Mouse (Mus musculus): ENCODE data around the gene Mta3.
"Not testable (repeated sequence)": the region's sequence is repeated elsewhere in the genome, so short reads cannot be mapped to it uniquely, and the experiment has no call there.

Mta3 gene

GRCm38 (mm10) chr17:83847100-83847499 is 141.1 kb downstream of the Mta3 start:
- in situ Hi-C loops (cut with MboI; ENCODE audit: low sequenced_read_pairs) = no loop called here

DNA sequence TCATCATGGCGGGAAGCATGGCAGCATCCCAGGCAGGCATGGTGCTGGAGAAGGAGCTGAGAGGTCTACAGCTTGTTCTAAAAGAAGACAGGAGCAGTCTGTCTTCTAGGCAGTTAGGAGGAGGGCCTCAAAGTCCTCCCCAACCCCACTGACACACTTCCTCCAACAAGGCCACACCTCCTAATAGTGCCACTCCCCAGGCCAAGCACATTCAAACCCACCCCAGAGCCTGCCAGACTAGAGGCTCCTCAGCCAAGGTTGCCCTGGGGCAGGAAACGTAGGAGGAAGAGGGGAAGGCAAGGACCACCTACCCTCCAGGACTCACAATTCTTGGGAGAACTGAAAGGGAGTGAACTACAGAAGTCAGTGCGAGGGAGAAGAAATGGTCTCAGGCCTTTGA is 141.9 kb downstream of the Mta3 start, which contains the start of gene Haao:
Gene Haao, minus strand, starts transcription at position 149 of the 400 bp plus-strand sequence.
- in situ Hi-C loops (cut with MboI; ENCODE audit: low sequenced_read_pairs) = no loop called here

DNA sequence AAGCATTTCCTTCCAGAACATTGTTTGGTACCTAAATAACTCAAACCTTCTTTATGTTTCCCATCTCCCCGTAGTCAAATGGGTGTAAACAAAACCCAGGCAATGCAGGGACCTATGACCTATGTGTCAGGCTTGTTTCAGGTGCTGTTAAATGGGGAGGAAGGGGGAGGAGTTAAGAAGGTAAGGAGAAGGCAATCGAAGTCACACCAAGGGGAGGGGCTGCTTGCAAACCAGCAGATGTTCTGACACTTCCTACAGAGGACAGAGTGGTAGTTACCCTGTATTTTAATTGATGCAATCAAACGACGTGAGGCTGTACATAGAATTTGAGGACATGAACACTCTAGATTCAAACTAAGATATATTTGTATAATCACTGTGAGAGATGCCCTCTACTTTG is 142.5 kb downstream of the Mta3 start:
- in situ Hi-C loops (cut with MboI; ENCODE audit: low sequenced_read_pairs) = no loop called here

GRCm38 (mm10) chr17:83849081-83849675 is 143.2 kb downstream of the Mta3 start:
- in situ Hi-C loops (cut with MboI; ENCODE audit: low sequenced_read_pairs) = no loop called here

GRCm38 (mm10) chr17:83849717-83850116 is 143.8 kb downstream of the Mta3 start:
- in situ Hi-C loops (cut with MboI; ENCODE audit: low sequenced_read_pairs) = loop anchor here (10.0 kb wide), 2 partner anchors 205 to 575 kb away; no protein-coding TSS in a partner anchor

DNA sequence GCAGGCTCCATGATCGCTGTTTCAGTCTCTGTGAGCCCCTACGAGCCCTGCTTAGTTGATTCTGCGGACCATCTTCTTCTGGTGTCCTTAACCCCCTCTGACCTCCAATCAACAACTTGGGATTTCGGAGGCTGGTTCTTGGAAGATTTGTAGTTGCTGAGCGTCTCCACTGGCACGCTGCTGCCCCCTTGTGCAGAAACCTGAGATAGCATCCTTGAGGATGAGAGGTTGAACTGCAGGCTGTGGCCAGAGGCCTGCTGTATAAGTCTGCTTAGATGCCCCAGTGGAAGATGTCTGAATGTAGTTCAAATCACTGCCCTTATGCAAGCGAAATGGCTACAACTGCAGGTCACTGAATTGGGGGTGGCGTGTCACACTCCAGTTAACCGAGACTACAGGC is 144.5 kb downstream of the Mta3 start:
- in situ Hi-C loops (cut with MboI; ENCODE audit: low sequenced_read_pairs) = loop anchor here (10.0 kb wide), 2 partner anchors 206 to 576 kb away; no protein-coding TSS in a partner anchor

DNA sequence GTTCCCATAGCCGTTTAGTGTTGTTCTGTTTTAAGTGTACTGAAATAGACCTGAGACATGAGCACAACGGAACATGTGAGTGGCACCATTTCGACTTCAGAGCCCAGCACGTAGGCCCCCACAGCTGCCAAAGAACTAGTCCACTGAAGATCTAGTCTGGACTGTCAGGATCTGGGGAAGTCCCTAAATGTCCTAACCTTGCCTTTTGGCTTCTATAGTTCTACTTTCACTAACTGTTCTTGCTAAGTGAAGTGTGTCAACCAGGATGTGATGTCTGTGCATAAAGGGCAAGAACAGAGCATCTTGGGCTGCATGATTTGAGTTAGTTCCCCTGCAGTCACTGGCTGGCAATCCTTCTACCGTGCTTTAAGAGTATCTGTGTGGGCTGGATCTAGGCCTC is 144.9 kb downstream of the Mta3 start:
- in situ Hi-C loops (cut with MboI; ENCODE audit: low sequenced_read_pairs) = loop anchor here (10.0 kb wide), 2 partner anchors 206 to 576 kb away; no protein-coding TSS in a partner anchor

GRCm38 (mm10) chr17:83853831-83854230 is 147.9 kb downstream of the Mta3 start:
- in situ Hi-C loops (cut with MboI; ENCODE audit: low sequenced_read_pairs) = loop anchor here (10.0 kb wide), 2 partner anchors 209 to 579 kb away; no protein-coding TSS in a partner anchor

DNA sequence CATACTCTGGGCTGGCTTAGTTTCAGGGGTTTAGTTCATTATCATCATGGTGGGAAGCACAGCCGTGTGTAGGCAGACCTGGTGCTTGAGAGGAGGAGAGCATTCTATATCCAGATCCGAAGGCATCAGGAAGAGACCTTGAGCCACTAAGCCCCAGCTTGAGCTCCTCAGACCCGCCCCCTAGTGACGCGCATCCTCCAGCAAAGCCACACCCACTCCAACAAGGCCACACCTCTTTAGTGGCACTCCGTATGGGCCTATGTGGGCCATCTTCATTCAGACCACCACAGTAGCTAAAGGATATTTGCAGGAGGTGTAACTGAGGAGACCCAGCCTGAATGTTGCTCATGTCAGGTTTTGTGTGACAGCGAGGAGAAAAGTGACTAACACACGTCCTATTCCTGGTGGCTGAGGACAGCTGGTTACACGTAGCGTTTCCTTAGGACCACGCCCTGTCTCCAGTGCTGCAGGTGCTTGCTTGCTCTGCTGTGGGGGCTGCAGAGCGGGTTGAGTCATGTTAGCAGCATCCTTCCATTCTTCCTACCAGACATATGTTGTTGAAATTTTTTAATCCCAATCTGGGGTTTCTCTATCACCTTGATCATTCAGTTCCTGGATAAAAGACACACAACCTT is 148.4 kb downstream of the Mta3 start:
- in situ Hi-C loops (cut with MboI; ENCODE audit: low sequenced_read_pairs) = loop anchor here (10.0 kb wide), 2 partner anchors 210 to 580 kb away; no protein-coding TSS in a partner anchor

DNA sequence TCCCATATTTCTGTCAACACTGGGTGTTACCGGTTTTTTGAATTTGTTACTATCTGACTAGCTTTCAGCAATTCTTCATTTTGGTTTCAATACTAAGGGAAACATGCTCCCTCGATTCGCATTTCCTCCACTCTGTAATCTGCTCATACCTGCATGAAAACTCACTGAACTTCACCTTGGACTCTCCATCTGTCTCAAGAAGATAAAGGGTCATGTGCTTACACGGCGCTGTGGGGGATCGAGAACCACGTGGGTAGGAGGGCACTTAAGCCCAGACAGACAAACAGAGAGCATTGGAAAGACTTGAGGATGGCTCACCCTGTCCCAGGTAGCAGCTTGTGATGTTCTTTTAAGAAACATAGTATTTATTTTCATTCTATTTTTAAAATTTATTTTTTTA is 152.4 kb downstream of the Mta3 start:
- in situ Hi-C loops (cut with MboI; ENCODE audit: low sequenced_read_pairs) = loop anchor here (10.0 kb wide), 2 partner anchors 214 to 584 kb away; no protein-coding TSS in a partner anchor

DNA sequence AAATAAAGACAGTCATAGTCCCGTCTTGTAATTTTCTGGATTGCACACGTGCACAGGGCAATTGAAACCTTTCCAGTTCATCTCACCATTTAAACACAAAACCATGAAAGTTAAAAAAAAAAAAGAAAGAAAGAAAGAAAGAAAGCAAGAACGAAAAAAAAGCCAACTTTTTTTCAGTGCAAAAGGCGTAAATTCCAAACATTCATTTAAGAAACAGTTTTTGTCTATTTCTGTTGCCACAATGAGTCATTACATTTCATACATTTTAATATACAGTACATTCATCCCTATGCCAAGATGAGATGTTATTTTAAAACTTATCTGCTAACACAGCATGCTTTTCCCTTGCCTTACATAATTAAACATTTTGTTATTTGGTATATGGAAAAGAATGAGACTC is 153.7 kb downstream of the Mta3 start:
- in situ Hi-C loops (cut with MboI; ENCODE audit: low sequenced_read_pairs) = loop anchor here (10.0 kb wide), 2 partner anchors 215 to 585 kb away; no protein-coding TSS in a partner anchor

- in situ Hi-C loops (cut with MboI; ENCODE audit: low sequenced_read_pairs) = no loop called here
Measured at GRCm38 (mm10) chr17:83860224-83860623, 154.3 kb downstream of the Mta3 start.

- in situ Hi-C loops (cut with MboI; ENCODE audit: low sequenced_read_pairs) = not testable (repeated sequence)
Measured at GRCm38 (mm10) chr17:83860968-83861367, 155.0 kb downstream of the Mta3 start.

- in situ Hi-C loops (cut with MboI; ENCODE audit: low sequenced_read_pairs) = no loop called here
Measured at GRCm38 (mm10) chr17:83861444-83862133, 155.6 kb downstream of the Mta3 start.

GRCm38 (mm10) chr17:83862134-83862881 is 156.3 kb downstream of the Mta3 start:
- in situ Hi-C loops (cut with MboI; ENCODE audit: low sequenced_read_pairs) = no loop called here

DNA sequence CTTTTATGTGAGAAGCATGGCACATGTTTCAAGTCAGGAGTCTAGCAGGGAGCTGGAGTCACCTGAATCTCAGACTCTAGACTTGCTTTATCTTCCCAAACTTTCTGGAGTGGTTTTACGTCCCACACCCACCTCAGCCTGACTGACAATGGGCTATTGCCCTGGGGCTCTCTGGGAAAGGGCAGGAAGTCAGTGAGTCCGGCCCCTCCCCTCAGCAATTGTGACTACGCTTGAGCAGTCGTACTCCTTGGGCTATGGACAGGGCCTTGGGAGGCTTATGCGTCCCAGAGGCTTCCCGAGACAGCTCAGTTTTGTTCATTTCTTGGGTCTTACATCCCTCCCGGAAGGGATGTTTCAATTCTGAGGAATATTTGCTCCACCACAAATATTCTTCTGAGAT is 159.4 kb downstream of the Mta3 start:
- in situ Hi-C loops (cut with MboI; ENCODE audit: low sequenced_read_pairs) = no loop called here

GRCm38 (mm10) chr17:83866582-83866981 is 160.6 kb downstream of the Mta3 start:
- in situ Hi-C loops (cut with MboI; ENCODE audit: low sequenced_read_pairs) = no loop called here

GRCm38 (mm10) chr17:83870385-83870784 is 164.4 kb downstream of the Mta3 start:
- in situ Hi-C loops (cut with MboI; ENCODE audit: low sequenced_read_pairs) = no loop called here
